Mouse (Mus musculus): ENCODE results near the gene Slc6a13. TPM values are rescaled to one million over a fixed set of nuclear protein-coding genes. Genes with fewer than 3 reads are reported as not detected.
A peak's percentile ranks its signal among the peaks of the same experiment; 100 is the strongest.

The Slc6a13 gene
- total RNA-seq, 2 experiments from 2014 or later: 26.2 to 32.4 TPM

DNA sequence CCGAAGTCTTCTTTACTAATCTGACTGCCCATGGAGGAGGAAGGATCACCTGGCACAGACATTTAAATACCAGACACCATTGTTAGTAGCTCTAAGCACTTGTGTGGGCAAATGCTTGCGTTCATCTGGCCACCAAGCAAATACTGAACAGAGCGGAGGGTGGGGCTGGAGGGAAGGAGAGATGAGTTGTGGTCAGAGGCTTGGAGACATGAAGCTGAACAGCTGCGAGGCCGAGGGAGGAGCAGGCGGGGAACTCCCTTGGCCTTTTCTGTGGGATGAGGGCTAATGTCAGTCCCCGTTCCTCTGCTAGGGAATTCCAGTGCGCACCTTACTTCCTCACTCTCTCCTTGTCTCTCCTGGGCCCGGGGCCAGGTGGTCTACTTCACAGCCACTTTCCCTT is 25.7 kb downstream of the Slc6a13 start:
- no peak for DNase-seq (ENCODE audit: low spot score in 2 of 2)

DNA sequence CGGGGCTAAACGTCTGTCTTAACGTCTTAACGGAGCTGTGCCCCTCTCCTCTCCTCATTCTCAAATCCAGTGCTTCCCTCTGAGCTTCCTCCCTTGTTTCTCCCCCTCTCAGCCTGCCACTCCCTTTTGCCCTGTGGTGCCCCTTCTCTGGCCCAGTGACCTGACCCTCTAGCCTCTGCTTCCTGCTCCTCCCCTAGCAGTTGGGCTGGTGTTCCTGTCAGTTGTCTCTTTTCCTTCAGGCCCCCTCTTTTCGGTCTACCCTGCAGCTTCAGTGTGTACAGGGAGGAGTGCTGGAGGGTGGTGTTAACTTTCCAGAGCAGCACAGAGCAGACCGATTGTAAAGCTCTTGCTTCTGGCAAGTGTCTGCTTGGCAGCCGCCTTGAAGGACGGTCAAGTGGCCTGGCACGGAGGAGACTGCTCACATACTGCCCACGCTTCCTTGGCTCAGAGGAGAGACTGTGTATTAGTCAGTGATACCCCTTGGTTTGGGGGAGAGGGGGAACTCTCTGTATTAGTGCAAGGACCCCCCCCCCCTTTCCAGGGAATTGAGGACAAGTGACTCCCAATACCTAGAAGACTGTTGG is 26.6 kb downstream of the Slc6a13 start:
- DNase-seq (ENCODE audit: low spot score in 2 of 2): no peak

GRCm38 (mm10) chr6:121328417-121328884 is 28.4 kb downstream of the Slc6a13 start:
- peak; percentile 7 to 8 for DNase-seq (ENCODE audit: low spot score in 2 of 2)

- peak in 1 of 2 experiments; percentile 13 for DNase-seq (ENCODE audit: low spot score in 2 of 2)
These were observed 30.0 kb downstream of the Slc6a13 start for GRCm38 (mm10) chr6:121329848-121330508.

- no peak for DNase-seq (ENCODE audit: low spot score in 2 of 2)
These were observed 35.8 kb downstream of the Slc6a13 start for GRCm38 (mm10) chr6:121335841-121336240.

- no peak for DNase-seq (ENCODE audit: low spot score in 2 of 2)
These were observed 36.5 kb downstream of the Slc6a13 start for GRCm38 (mm10) chr6:121336558-121336957.

- no peak for DNase-seq (ENCODE audit: low spot score in 2 of 2)
These were observed 37.2 kb downstream of the Slc6a13 start for GRCm38 (mm10) chr6:121337229-121337628.

DNA sequence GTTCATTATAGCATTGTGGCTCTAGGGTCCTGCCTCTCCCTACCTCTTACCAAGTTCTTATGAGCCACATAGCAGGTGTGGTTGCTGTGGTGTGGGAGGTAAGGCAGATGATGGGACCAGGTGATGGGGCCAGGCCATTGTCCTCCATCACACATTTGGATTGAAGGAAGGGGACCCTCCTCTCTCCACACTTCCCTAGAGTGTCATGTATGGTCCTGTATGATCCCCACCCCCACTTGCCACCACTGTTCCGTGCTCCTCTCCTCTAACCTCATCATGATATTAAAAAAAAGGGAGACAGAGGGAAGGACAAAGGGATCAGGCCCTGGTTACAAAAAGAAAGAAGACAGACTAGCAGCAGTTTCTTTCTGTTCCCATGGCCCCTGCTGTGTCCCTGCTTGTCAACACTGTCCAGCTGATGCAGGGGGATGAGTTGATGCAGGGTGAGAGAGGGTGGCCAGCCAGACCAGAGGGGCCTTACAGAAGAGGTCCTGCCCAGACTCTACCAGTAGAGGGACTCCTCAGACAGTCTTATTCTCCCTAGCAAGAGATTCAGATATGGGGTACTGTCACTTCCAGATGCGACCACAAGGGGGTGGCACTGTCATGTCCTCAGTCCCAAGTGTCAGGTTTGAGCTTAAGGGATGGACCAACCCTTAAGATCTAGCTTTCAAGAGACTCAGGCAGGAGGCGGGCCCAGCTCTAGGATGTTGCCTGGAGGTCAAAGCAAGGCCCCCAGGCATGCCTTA is 37.9 kb downstream of the Slc6a13 start:
- peak; percentile 84 to 86 for DNase-seq (ENCODE audit: low spot score in 2 of 2)

- no peak for DNase-seq (ENCODE audit: low spot score in 2 of 2)
These were observed 38.5 kb downstream of the Slc6a13 start for GRCm38 (mm10) chr6:121338519-121338896.

- no peak for DNase-seq (ENCODE audit: low spot score in 2 of 2)
These were observed 41.6 kb downstream of the Slc6a13 start for GRCm38 (mm10) chr6:121341650-121342049.

DNA sequence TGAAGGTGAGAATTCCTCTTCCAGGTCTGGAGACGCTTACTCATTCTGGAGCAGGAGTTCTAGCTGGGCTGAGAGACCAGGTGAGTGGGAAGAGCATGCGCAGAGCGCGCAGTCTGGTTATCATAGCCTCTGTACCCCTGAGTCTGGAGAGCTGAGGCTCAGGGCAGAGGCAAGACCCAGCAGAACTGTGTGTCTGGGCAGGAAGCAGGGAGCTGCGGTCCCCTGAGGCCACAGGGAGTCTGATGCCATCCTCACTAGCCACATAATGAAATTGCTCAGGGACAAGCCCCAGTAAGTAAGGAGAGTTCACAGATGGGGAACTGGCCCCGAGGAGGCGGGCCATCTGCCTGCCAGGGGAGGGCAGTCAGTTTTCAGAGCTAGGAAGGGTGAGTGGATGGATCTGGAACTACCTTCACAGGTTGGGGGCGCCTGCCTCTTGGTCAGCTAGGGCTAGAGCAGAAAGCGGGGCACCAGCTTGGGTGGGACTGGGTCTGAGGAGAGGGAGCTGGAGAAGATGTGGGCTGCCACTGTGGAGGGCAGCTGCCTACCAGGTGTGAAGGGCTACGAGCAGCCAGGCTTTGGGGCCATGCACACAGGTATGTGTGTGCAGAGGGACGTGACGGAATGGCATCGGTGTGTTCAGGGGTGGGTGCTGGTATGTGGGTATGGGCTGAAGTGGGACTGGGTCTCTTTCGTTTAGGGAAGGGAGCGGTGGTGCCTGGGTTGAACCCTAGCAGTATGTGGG is 43.2 kb downstream of the Slc6a13 start, which contains the start of gene Slc6a12:
TSS of gene Slc6a12 (plus strand) at position 51 of the 745 bp plus-strand sequence.
- DNase-seq (ENCODE audit: low spot score in 2 of 2): no peak

GRCm38 (mm10) chr6:121343771-121344123 is 43.7 kb downstream of the Slc6a13 start:
- DNase-seq (ENCODE audit: low spot score in 2 of 2): no peak

GRCm38 (mm10) chr6:121344329-121344728 is 44.3 kb downstream of the Slc6a13 start:
- DNase-seq (ENCODE audit: low spot score in 2 of 2): no peak

- DNase-seq (ENCODE audit: low spot score in 2 of 2): no peak
These were observed 46.4 kb downstream of the Slc6a13 start for GRCm38 (mm10) chr6:121346428-121346827.

- no peak for DNase-seq (ENCODE audit: low spot score in 2 of 2)
These were observed 52.2 kb downstream of the Slc6a13 start for GRCm38 (mm10) chr6:121352276-121352675.

DNA sequence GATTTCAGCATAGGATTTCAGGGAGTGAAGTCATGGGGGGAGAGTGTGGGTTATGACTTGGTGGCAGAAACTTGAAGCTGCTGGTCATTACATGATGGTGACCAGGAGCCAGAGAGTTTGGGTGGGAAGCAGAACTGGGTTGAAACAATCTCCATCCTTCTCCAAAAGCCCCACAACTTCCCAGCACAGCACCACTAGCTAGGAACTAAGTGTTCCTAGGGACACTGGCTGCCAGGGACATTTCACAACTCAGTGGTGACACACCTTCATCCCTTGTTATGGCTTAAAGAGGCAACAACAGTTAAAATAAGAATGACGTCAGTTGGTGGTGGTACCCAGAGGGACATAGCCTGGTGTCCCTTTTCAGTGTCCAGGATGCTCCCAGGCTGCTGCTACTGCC is 56.0 kb downstream of the Slc6a13 start:
- DNase-seq (ENCODE audit: low spot score in 2 of 2): no peak

DNA sequence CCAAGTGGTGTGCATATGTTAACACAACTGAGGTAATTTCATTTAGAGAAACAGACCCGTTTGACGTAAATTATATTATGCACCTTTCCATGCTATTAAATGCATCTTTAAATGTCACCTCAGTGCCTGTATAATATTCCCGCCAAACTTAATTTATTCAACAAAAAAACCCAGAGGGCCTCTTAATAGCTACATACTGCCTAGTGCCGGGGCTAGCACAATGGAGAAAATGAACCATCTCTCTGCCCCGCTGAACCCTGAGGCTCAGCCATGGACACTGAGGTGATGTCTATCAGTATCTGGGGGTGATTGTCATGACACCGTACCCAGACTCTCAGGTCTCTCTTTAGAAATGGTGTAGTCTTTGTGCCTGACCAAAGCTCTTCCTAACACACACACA is 57.2 kb downstream of the Slc6a13 start:
- DNase-seq (ENCODE audit: low spot score in 2 of 2): no peak

GRCm38 (mm10) chr6:121363061-121363460 is 63.0 kb downstream of the Slc6a13 start:
- no peak for DNase-seq (ENCODE audit: low spot score in 2 of 2)

DNA sequence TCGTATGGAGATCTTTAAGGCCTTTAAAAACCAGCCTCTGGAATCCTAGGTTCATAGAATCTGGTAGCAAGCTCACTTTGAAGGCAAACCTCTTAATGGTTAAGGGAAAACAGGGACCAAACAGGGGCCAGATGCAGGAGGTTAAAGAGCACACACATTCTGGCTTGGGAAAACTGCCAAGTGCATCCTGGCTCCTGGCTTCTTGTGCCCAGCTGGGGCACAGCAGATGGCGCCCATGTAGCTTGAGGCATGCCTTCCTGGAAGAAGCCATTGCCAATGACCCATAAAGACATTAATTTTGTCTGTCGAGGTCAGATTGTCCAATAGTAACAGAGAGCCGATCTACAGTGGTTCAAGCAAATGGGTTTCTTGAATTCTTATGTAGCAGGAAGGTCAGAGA is 63.9 kb downstream of the Slc6a13 start:
- DNase-seq (ENCODE audit: low spot score in 2 of 2): no peak

DNA sequence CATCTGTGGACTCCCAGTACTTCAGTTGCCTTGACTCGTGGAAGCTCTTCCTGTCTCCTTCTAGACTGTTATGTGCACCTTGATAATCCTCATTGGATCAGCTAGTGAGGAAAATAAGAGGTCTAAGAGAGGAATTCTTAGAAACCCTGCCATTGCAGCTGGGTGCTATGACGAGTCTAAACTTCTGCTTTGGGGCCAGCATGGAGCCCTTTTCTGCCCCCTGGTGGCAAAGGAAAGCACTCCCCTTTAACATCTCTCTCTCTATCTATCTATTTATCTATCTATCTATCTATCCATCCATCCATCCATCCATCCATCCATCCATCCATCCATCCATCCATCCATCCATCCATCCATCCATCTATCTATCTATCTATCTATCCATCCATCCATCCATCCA is 66.5 kb downstream of the Slc6a13 start:
- peak in 1 of 2 experiments; percentile 45 for DNase-seq (ENCODE audit: low spot score in 2 of 2)

GRCm38 (mm10) chr6:121367099-121367498 is 67.1 kb downstream of the Slc6a13 start:
- DNase-seq (ENCODE audit: low spot score in 2 of 2): no peak
